Mouse (Mus musculus) cortical plate, adult 2 months (tissue): ENCODE data around the gene Sfn. TPM values are rescaled to one million over a fixed set of nuclear protein-coding genes. Genes with fewer than 3 reads are reported as not detected.
A peak's percentile ranks its signal among the peaks of the same experiment; 100 is the strongest.

Experiments
- H3K27ac ChIP-seq: fragments of 200-500 bp; 2 replicates; pipeline ENCODE4 v1.5.1; 2012; ENCODE audit warnings: low read length, control low read depth, inconsistent platforms; ENCODE audit not compliant: insufficient read depth
- H3K4me1 ChIP-seq: fragments of 200-500 bp; 2 replicates; pipeline ENCODE4 v1.6.1; 2011; ENCODE audit warnings: low read length; ENCODE audit not compliant: control insufficient read depth, insufficient read depth
- H3K4me3 ChIP-seq: fragments of 200-500 bp; 2 replicates; pipeline ENCODE4 v1.5.1; 2011; ENCODE audit warnings: mild to moderate bottlenecking, low read length, control low read depth; ENCODE audit not compliant: insufficient read depth
- CTCF ChIP-seq: fragments of 200-500 bp; IDR thresholded peaks from 2 replicates; pipeline ENCODE4 v1.5.1; 2011; ENCODE audit warnings: mild to moderate bottlenecking, control low read depth, low read length; ENCODE audit not compliant: insufficient read depth; ENCODE audit errors: extremely low read depth
- POLR2A ChIP-seq: fragments of 200-500 bp; IDR thresholded peaks from 2 replicates; pipeline ENCODE4 v1.6.1; 2011; ENCODE audit warnings: mild to moderate bottlenecking, low read length, control low read depth; ENCODE audit not compliant: insufficient read depth; ENCODE audit errors: extremely low read depth
- polyA plus RNA-seq: library from polyadenylated mRNA; depleted of rRNA; stranded (reverse); fragments of >200 nt; gene quantifications from 2 replicates; pipeline ENCODE4 v1.2.3, GENCODE M21; 2012

Gene Sfn
- polyA plus RNA-seq, 1 experiment, result 2.6 TPM

DNA sequence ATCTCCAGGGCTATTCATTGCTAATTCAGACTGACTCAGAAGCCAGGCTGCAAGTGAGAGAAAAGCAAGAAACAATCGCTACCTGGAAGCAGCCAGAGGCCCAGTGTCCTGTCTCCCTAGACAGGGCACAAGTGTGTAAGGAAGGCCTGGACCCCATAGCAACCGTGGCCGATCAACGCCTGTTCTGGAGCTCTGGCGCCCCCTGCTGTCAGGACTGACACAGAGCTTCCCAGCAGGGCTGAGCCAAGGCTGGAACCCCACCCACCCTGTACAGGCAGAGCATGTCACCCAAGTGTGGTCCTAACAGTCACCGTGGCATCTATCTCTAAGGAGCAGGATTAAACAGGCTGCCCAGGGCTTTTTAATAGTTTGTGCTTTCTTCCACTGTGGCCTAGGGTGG is 7.8 kb upstream of the Sfn start:
- Histone ChIP-seq H3K4me3 (no peak overlapping the region), H3K27ac (no peak overlapping the region)
- TF ChIP-seq CTCF, result peak; percentile 81
- TF ChIP-seq POLR2A, result no peak

DNA sequence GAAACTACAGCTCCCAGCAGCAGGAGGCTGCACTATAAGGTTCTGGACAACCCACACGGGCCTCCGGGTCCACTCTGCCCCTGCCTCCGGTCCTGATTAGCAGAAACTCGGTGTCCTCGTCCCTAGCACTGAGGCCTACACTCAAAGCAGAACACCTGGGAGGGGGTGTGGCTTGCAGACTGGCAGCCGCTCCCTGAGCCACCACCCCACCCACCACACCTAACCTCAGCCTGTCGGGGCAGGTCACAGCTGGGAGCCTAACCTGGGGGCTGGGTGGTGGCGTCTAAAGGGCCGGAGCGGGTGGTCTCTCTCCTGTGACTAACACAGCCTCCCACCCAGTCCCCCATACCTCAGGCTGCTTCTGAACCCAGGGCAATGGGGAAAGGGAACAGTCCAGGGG is 5.3 kb upstream of the Sfn start:
- no peaks in the 10 kb centered on the region for H3K4me1 ChIP-seq
- no peak overlapping the region for H3K27ac ChIP-seq
- TF ChIP-seq POLR2A (no peak), CTCF (no peak)
- H3K4me3 ChIP-seq, result no peak overlapping the region

More for the DNA sequence above, 7.8 kb upstream of the Sfn start:
- peaks cover 4% of the 10 kb centered on the region for H3K4me1 ChIP-seq

DNA sequence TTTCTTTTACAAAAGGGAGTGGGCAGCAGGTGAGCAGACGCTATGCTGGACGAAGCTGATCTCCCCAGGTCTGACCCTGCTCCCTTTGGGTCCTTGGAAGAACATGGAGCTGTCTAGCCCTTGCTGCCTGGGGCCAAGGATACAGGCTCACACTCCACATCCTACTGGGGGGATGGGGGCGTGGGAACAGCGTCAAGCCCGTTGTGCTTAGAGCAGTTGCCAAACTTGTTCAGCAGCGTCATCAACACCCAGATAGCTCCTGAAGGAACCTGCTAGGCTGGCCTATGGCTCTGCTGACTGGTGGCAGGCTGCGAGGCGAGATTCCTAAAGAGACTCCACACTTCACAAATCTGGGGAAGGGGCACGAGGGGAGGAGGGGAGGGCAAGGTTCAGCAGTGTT is 3.4 kb upstream of the Sfn start:
- no peak for TF ChIP-seq CTCF
- TF ChIP-seq POLR2A, result no peak
- Histone ChIP-seq H3K27ac (no peak overlapping the region), H3K4me1 (no peaks in the 10 kb centered on the region), H3K4me3 (no peak overlapping the region)

DNA sequence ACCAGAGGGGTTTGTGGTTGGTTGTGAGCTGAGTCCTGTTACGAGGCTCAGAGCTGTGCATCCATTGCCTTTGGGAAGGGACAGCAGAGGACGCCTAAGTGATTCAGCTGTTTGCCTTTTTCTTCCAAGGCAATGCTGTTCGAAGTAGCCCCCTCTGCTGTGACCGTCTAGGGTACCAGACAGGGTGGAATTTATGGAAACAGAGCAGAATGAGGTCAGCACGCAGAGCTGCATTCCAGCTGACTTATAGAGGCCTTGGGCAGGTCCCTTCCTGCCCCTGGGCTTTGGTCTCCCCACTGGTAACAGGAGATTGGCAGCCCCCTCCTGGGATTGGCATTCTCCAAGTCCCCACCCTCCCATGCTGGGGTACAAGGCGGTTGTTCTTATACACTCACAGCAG is 2.9 kb upstream of the Sfn start:
- no peak overlapping the region for H3K27ac ChIP-seq
- no peak for TF ChIP-seq POLR2A
- TF ChIP-seq CTCF, result no peak

DNA sequence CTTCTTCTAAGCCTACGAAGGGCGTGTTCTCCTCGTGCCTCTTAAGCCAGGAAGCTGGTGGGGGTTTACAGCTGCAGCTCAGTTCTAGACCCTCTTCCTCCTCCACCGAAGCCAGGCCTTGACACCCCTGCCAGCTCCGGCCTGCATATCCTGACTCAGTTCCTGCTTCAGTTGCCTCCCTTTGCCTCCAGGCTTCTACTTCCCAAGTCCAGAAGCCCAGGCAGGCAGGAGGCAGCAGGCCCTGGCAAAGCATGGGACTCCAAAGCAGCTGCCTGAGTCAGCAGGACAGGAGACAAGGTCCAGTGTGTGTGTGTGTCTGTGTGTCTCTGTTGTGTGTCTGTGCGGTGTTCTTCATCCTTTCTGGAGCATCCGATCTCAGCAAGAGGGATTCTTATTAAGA is 2.2 kb upstream of the Sfn start:
- H3K4me3 ChIP-seq, result no peak overlapping the region
- TF ChIP-seq CTCF (no peak), POLR2A (no peak)

More for the DNA sequence above, 2.9 kb upstream of the Sfn start:
- peaks cover 1% of the 10 kb centered on the region; the same call in 1 of the 2 replicates for H3K4me1 ChIP-seq
- no peak overlapping the region for H3K4me3 ChIP-seq

DNA sequence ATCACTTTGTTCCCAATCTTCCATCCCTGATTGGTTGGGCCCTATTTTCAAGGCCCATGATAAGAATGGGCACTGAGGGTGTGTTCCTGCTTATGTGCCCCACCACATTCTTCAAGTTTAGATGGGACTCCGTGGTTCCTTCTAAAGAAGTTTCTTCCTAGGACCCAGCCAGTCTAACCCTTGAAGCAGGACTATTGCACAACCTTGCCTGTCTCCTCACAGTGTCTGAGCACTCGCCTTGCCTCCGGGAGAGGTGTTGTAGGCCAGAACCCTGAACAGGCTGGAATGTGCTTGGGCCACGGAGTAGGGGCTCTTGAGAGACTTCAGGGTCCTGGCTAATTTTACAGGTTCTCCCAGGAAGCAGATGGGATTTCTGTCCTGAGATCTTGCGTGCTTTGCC is 1.1 kb upstream of the Sfn start:
- H3K27ac ChIP-seq, result no peak overlapping the region
- TF ChIP-seq CTCF (no peak), POLR2A (no peak)
- H3K4me1 ChIP-seq, result peaks cover 2% of the 10 kb centered on the region; the same call in 1 of the 2 replicates
- H3K4me3 ChIP-seq, result no peak overlapping the region

More for the DNA sequence above, 2.2 kb upstream of the Sfn start:
- Histone ChIP-seq H3K4me1 (peaks cover 2% of the 10 kb centered on the region; the same call in 1 of the 2 replicates), H3K27ac (no peak overlapping the region)

DNA sequence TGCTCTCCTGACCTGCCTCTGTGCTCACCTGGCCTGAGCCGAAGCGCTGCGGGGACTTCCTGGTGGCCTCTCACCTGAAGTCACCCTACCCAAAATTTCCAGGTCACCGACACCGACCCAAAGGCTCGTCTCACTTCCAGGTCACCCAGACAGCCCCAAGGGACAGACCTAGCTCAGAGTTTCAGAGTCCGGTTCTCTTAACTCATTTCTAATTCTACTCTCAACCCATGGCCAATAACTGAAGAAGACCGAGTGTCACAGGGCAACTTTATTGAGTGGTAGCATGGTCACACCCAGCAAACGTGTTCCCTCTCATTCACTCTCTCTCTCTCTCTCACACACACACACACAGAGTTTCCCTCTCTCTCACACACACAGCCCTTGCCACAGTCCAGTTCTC is 1.7 kb downstream of the Sfn start:
- Histone ChIP-seq H3K27ac (no peak overlapping the region), H3K4me1 (peaks cover 2% of the 10 kb centered on the region; the same call in 1 of the 2 replicates), H3K4me3 (peak overlapping the region; percentile 29; the same call in 1 of the 2 replicates)
- TF ChIP-seq POLR2A (no peak), CTCF (no peak)

DNA sequence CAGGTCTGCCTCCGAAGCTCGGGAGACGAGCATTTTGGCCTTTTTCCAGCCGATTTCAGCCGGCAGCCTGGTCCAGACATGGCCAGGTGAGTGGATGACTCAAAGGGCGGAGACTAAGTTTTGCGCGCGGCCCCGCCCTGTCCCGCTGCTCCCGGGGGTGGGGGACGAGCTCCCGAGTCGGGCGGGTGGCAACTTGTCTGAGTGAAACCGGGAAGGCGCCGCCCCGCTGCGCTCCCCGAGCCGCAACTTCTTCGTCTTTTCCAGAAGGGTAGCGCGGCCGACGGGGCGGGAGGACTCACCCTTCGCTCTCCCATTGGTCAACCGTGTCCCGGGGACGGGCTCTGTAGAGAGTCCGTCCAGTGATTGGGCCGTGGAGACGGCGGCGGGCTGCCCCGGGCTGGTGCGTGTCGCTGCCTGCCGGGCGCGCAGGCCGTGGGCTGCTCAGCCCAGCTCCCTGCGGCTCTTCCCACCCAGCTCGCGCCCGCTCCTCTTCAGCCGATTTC is 2.3 kb downstream of the Sfn start:
- no peak overlapping the region for H3K27ac ChIP-seq
- H3K4me3 ChIP-seq, result peak overlapping the region; percentile 29
- TF ChIP-seq CTCF (no peak), POLR2A (no peak)
- H3K4me1 ChIP-seq, result peaks cover 2% of the 10 kb centered on the region; the same call in 1 of the 2 replicates

DNA sequence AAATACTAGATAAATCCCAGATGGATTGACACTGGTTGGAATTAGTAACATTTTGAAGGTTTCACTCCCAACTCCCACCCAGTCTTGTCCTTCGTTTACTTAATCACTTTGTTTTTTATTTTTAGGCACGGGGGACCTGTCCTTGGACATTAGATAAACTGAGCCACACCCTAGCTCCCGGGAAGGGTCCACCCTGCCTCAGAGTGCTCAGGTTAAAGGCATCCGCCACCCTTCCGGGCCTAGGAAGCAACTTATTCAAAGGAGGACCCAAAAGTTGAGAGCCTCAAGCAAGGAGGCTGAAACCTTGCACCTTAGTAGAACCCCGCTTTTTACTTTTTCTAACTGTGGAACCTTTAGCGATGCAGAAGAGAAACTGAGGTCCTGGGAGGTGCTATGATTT is 2.9 kb downstream of the Sfn start:
- Histone ChIP-seq H3K27ac (no peak overlapping the region), H3K4me3 (peak overlapping the region; percentile 29), H3K4me1 (peaks cover 2% of the 10 kb centered on the region; the same call in 1 of the 2 replicates)
- no peak for TF ChIP-seq CTCF
- no peak for TF ChIP-seq POLR2A

DNA sequence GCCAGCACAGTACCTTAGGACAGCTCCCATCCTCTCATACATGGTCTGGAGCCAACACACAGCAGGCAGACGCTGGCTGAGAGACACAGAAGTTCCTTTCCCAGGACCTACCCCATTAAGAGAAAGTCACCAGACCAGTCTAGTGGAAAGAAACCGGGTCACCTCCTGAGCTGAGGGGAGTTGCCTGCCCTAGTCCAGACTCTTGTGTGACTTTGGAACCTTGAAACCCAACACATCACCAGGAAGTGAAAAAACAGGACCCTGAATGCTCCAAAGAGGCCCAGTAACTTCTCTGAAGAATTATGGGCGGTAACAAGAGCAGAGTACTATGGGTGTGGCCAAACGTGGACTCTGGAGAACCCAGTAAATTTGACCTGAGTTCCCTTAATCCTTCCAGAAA is 3.4 kb downstream of the Sfn start:
- TF ChIP-seq CTCF, result no peak
- no peak for TF ChIP-seq POLR2A
- peaks cover 2% of the 10 kb centered on the region; the same call in 1 of the 2 replicates for H3K4me1 ChIP-seq
- no peak overlapping the region for H3K27ac ChIP-seq
- no peak overlapping the region for H3K4me3 ChIP-seq

DNA sequence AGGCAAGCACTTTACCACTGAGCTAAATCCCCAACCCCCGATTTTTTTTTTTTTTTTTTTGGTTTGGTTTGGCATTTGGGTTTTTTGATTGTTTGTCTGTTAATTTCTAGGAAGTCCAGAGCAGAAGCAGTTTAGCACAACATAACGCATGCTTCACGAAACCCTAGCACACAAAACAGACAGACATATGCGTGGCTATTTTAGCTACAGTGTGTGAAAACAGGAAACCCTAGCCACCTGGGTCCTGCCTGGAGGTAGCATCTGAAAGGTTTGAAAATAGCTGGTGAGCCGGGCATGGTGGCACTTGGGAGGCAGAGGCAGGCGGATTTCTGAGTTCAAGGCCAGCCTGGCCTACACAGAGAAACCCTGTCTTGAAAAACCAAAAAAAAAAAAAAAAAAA is 5.9 kb downstream of the Sfn start:
- H3K4me3 ChIP-seq, result no peak overlapping the region
- TF ChIP-seq POLR2A, result no peak
- no peak for TF ChIP-seq CTCF

More for the DNA sequence above, 5.9 kb downstream of the Sfn start:
- Histone ChIP-seq H3K4me1 (peaks cover 2% of the 10 kb centered on the region; the same call in 1 of the 2 replicates), H3K27ac (no peak overlapping the region)
